Mouse (Mus musculus) C2C12 (cell line): ENCODE data around the gene Grb7. TPM values are rescaled to one million over a fixed set of nuclear protein-coding genes. Genes with fewer than 3 reads are reported as not detected.

Source experiments
- H3K27me3 ChIP-seq: one replicate; pipeline ENCODE4 v1.6.1; 2011; ENCODE audit not compliant: control insufficient read depth, insufficient read depth, insufficient read length
- H3K36me3 ChIP-seq: one replicate; pipeline ENCODE4 v1.6.1; 2011; ENCODE audit not compliant: control insufficient read depth, insufficient read depth
- H3K4me3 ChIP-seq: one replicate; pipeline ENCODE4 v1.5.1; 2011; ENCODE audit warnings: mild to moderate bottlenecking, control low read depth; ENCODE audit not compliant: poor library complexity, insufficient read depth, severe bottlenecking
- H3K79me2 ChIP-seq: one replicate; pipeline ENCODE4 v1.6.1; 2011; ENCODE audit not compliant: control insufficient read depth, insufficient read depth
- H3K79me3 ChIP-seq: one replicate; pipeline ENCODE4 v1.6.1; 2011; ENCODE audit warnings: low read depth, control low read depth
- H3ac ChIP-seq: one replicate; pipeline ENCODE3; 2011; ENCODE audit warnings: low read depth; ENCODE audit not compliant: control insufficient read depth, insufficient read length
- CEBPB ChIP-seq: IDR thresholded peaks from one replicate; pipeline ENCODE4 v1.6.1; 2011; ENCODE audit warnings: low read depth, mild to moderate bottlenecking, control low read depth, moderate library complexity
- CTCF ChIP-seq: IDR thresholded peaks from one replicate; pipeline ENCODE4 v1.5.1; 2011; ENCODE audit not compliant: control insufficient read depth, insufficient read depth, insufficient read length
- FOSL1 ChIP-seq: IDR thresholded peaks from one replicate; pipeline ENCODE4 v1.8.0; 2011; ENCODE audit warnings: mild to moderate bottlenecking, low read length; ENCODE audit not compliant: poor library complexity, insufficient read depth, severe bottlenecking
- MAX ChIP-seq: IDR thresholded peaks from one replicate; pipeline ENCODE4 v1.6.1; 2011; ENCODE audit warnings: mild to moderate bottlenecking, control low read depth
- MYOD1 ChIP-seq: IDR thresholded peaks from one replicate; pipeline ENCODE4 v1.6.1; 2011; ENCODE audit warnings: low read depth; ENCODE audit not compliant: control insufficient read depth, insufficient read length
- MYOG ChIP-seq: IDR thresholded peaks from one replicate; pipeline ENCODE4 v1.6.1; 2011; ENCODE audit not compliant: control insufficient read depth, insufficient read length; ENCODE audit errors: extremely low read depth
- USF1 ChIP-seq: IDR thresholded peaks from one replicate; pipeline ENCODE4 v1.6.1; 2011; ENCODE audit warnings: low read depth, mild to moderate bottlenecking, control low read depth, moderate library complexity
- polyA plus RNA-seq: library from polyadenylated mRNA; unstranded; fragments of >200 nt; fragmentation: generic; extraction: Trizol; gene quantifications from one replicate; pipeline ENCODE4 v1.2.1, GENCODE M21; 2012; ENCODE audit warnings: missing spikeins

Grb7 gene
- polyA plus RNA-seq, 1 experiment = not detected

DNA sequence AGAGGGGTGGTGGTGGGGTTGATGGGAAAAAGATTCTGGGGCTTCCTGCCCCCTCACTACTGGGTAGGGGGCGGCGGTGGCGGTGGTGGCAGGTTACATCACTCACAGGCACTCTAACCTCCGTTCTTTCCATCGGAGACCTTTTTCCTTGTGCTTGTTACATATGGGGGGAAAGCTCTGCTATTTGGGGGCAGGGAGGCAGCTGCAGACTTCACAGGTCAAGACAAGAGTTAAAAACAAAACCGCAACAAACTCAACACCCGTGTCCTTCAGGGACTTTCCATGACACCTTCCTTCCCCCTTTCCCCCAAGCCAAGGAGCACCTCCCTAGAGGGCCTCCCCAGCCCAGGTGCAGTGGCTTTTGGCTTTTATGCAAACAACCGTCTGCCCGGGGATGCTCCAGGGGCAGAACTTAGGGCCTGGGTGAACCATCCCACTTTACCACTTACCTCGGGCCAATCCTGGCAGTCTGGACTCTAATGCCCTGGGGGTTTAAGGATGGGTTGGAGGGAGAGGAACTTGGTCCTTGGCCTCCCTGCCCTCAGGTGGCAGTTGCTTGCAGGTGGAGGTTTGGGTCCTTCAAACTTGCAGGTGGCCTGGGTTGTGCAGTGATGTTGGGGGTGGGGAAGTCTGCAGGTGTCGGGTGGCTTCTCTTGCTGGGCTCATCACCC is 13.0 kb downstream of the Grb7 start:
- peaks cover 52% of the 10 kb centered on the region for H3K27me3 ChIP-seq
- H3ac ChIP-seq = no peak overlapping the region
- no peak overlapping the region for H3K4me3 ChIP-seq
- H3K79me3 ChIP-seq = no peaks in the 10 kb centered on the region
- H3K36me3 ChIP-seq = no peaks in the 10 kb centered on the region
- H3K79me2 ChIP-seq = no peaks in the 10 kb centered on the region
- no peak for TF ChIP-seq MYOG
- TF ChIP-seq CEBPB = no peak
- TF ChIP-seq MAX = no peak
- no peak for TF ChIP-seq USF1
- TF ChIP-seq FOSL1 = no peak
- TF ChIP-seq MYOD1 = no peak
- no peak for TF ChIP-seq CTCF

DNA sequence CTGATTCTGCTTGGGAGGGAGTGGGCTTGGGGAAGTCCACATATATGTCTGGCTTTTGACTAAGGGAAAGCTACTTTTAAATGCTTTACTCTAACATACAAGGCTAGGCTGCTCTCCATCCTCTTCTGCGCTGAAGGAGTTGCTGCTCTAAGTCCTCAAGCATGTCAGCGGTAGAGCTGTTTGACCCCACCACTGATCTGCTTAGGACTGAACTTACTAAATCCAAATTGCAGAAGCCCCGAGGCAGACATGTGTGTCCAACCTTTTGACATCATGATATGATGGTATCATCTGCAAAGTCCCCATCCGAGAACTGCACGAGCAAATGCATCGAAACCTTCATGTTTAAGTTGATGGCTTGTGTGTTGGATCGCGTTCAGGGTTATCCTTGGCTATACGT is 13.7 kb downstream of the Grb7 start:
- H3K4me3 ChIP-seq = no peak overlapping the region
- no peaks in the 10 kb centered on the region for H3K36me3 ChIP-seq
- TF ChIP-seq CEBPB (no peak), MYOG (no peak), CTCF (no peak), MAX (no peak), MYOD1 (no peak), FOSL1 (no peak), USF1 (no peak)
- peaks cover 52% of the 10 kb centered on the region for H3K27me3 ChIP-seq
- no peaks in the 10 kb centered on the region for H3K79me2 ChIP-seq
- no peak overlapping the region for H3ac ChIP-seq
- H3K79me3 ChIP-seq = no peaks in the 10 kb centered on the region

DNA sequence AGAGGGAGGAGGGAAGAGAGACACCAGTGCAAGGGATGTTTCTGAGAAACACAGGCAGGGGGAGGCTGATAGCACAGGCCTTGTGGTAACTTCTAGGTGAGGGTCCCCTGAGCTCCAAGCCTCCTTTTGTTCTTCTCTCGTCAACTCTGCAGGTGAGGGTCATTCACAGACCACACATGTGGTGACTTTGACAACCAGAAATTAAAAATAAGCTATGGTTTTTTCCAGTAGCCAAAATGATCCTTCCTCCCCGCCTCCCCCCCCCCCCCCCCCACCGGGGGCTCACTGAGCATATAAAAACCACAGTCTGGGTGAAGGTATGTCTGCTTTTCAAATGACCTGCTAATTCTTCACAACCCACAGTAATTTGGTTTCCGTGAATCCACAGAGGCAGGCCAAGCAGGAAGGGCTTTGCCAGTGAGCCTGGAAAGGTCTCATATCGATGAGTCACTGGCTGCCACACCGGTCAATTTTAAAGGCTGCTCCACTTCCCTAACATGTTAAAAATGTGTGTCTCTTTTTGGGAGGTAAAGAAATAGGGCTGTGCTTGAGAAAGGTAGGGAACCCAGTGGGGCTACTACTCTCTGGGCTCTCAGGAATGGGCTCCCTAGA is 15.0 kb downstream of the Grb7 start:
- Histone ChIP-seq H3K4me3 (no peak overlapping the region), H3K79me3 (no peaks in the 10 kb centered on the region), H3K27me3 (peaks cover 58% of the 10 kb centered on the region), H3ac (no peak overlapping the region), H3K36me3 (no peaks in the 10 kb centered on the region), H3K79me2 (no peaks in the 10 kb centered on the region)
- no peak for TF ChIP-seq MAX
- no peak for TF ChIP-seq USF1
- no peak for TF ChIP-seq MYOG
- no peak for TF ChIP-seq FOSL1
- TF ChIP-seq CEBPB = no peak
- TF ChIP-seq MYOD1 = no peak
- no peak for TF ChIP-seq CTCF

DNA sequence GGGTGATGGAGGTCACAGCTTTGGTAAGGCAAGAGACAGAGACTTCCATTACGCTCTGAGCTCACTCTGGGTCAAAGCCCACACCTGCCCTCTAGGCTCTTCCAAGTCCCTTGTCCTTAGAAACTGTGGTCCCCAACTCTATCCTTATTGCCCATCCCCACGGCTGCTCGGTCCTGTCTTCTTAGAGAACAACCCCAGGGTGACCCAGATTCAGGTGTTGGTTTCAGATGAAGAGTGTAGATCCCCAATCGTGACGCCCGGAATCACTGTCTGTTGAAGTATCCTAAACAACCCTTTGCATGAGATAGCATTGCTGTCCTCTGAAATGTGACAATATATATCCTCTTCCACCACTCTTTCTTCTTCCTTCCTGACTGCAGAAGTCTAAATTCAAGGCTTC is 16.1 kb downstream of the Grb7 start:
- Histone ChIP-seq H3K4me3 (no peak overlapping the region), H3K79me3 (no peaks in the 10 kb centered on the region), H3K79me2 (no peaks in the 10 kb centered on the region), H3ac (no peak overlapping the region), H3K27me3 (peaks cover 68% of the 10 kb centered on the region), H3K36me3 (no peaks in the 10 kb centered on the region)
- TF ChIP-seq MYOD1 (no peak), USF1 (no peak), FOSL1 (no peak), CEBPB (no peak), MAX (no peak), MYOG (no peak), CTCF (no peak)

DNA sequence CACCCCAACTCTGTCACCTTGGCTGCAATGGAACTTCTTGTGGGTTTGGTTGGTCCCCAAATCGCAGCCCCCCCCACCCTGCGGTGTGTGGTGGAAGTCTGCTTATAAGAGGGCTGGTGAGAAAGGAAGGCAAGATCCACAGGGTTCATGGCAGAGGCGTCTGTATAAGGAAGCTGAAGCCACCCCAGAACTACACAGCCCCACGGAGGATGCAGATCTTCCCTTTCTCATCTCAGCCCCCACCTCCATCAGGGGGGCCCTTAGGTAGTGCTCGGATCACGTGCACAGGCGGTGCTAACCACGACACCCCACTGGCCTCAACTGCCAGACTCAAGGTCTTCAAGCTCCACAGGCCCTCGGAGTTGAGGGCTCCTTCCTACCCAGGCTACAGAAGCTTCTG is 17.7 kb downstream of the Grb7 start:
- no peaks in the 10 kb centered on the region for H3K36me3 ChIP-seq
- H3K27me3 ChIP-seq = peaks cover 73% of the 10 kb centered on the region
- no peak overlapping the region for H3ac ChIP-seq
- no peaks in the 10 kb centered on the region for H3K79me2 ChIP-seq
- no peak overlapping the region for H3K4me3 ChIP-seq
- TF ChIP-seq USF1 (no peak), MAX (no peak), CTCF (no peak), CEBPB (no peak), MYOG (no peak), FOSL1 (no peak), MYOD1 (no peak)
- no peaks in the 10 kb centered on the region for H3K79me3 ChIP-seq
